Mouse (Mus musculus): ENCODE data around the gene Aldh1a3. TPM values are rescaled to one million over a fixed set of nuclear protein-coding genes. Genes with fewer than 3 reads are reported as not detected.

Aldh1a3 gene
- polyA plus RNA-seq, 1 experiment from 2014 or later = 1.0 TPM

- Histone ChIP-seq H3K27ac (no peak overlapping the region), H3K9ac (no peak overlapping the region), H3K36me3 (no peaks in the 10 kb centered on the region), H3K4me1 (replicated peaks) (peaks cover 14% of the 10 kb centered on the region), H3K4me2 (no peak overlapping the region), H3K4me3 (no peak overlapping the region), H3K27me3 (no peaks in the 10 kb centered on the region), H3K9me3 (replicated peaks) (no peaks in the 10 kb centered on the region)
- 71% methylated on average over 5 of the region's 5 CpGs for WGBS
- no peak for ATAC-seq (replicated peaks; ENCODE audit: insufficient number of reproducible peaks, insufficient read depth, low FRiP score, low read depth)
Measured at GRCm38 (mm10) chr7:66343307-66343706, 84.0 kb downstream of the Aldh1a3 start.

- WGBS = 73% methylated on average over 6 of the region's 6 CpGs
- no peak for ATAC-seq (replicated peaks; ENCODE audit: insufficient number of reproducible peaks, insufficient read depth, low FRiP score, low read depth)
- H3K4me2 ChIP-seq = no peak overlapping the region
- H3K27me3 ChIP-seq = no peaks in the 10 kb centered on the region
- H3K4me1 ChIP-seq (replicated peaks) = peaks cover 14% of the 10 kb centered on the region
- no peaks in the 10 kb centered on the region for H3K36me3 ChIP-seq
- H3K9ac ChIP-seq = no peak overlapping the region
- H3K9me3 ChIP-seq (replicated peaks) = no peaks in the 10 kb centered on the region
- no peak overlapping the region for H3K27ac ChIP-seq
- H3K4me3 ChIP-seq = no peak overlapping the region
Measured at GRCm38 (mm10) chr7:66342831-66343230, 84.5 kb downstream of the Aldh1a3 start.

- H3K27ac ChIP-seq = no peak overlapping the region
- H3K4me3 ChIP-seq = no peak overlapping the region
- H3K27me3 ChIP-seq = no peaks in the 10 kb centered on the region
- ATAC-seq (replicated peaks; ENCODE audit: insufficient number of reproducible peaks, insufficient read depth, low FRiP score, low read depth) = no peak
- no peaks in the 10 kb centered on the region for H3K9me3 ChIP-seq (replicated peaks)
- no peak overlapping the region for H3K9ac ChIP-seq
- 38% methylated on average over 4 of the region's 4 CpGs for WGBS
- H3K4me2 ChIP-seq = no peak overlapping the region
- no peaks in the 10 kb centered on the region for H3K36me3 ChIP-seq
- peaks cover 14% of the 10 kb centered on the region for H3K4me1 ChIP-seq (replicated peaks)
Measured at GRCm38 (mm10) chr7:66342323-66342722, 85.0 kb downstream of the Aldh1a3 start.

Small RNA genes within 50 kb of the gene (microRNA-seq; reads per million reads assigned to microRNA genes)
- gene Mir7057 = not detected

Other genes starting within 250 kb of the Aldh1a3 start
- not detected in 2 replicates for gene Gm10974, start 61.6 kb downstream of the Aldh1a3 start, polyA plus RNA-seq (2015; fragmentation: Nextera tagmentation; extraction: Ambion mirVana)
- 7.8 and 10.9 TPM in 2 replicates for gene Lrrk1, start 39.2 kb downstream of the Aldh1a3 start, polyA plus RNA-seq (2015; fragmentation: Nextera tagmentation; extraction: Ambion mirVana)

All from heart, embryonic 15.5 days (tissue).